Mouse (Mus musculus): ENCODE data around the gene Actl6b.

The Actl6b gene

GRCm38 (mm10) chr5:137529221-137529995, 23.9 kb upstream of the Actl6b start:
- no peak for DNase-seq

DNA sequence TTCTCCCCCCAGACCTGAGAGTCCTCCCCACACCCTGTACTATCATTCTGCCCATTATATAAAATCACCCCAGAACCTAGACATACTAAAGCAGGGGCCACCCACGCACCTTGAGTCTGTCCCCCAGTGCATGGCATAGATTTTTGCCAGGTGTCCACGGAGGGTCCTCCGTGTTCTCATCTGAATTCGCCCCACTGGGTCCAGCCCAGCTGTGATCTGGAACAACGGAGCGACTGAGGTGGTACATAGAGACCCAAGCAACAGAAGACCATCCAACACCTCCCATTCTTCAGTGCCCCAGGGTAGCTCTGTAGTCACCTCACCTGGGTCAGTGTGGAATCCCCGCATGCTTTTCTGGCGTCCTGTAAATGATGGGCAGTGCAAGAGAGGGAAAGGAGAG, 23.2 kb upstream of the Actl6b start:
- no peak for DNase-seq

DNA sequence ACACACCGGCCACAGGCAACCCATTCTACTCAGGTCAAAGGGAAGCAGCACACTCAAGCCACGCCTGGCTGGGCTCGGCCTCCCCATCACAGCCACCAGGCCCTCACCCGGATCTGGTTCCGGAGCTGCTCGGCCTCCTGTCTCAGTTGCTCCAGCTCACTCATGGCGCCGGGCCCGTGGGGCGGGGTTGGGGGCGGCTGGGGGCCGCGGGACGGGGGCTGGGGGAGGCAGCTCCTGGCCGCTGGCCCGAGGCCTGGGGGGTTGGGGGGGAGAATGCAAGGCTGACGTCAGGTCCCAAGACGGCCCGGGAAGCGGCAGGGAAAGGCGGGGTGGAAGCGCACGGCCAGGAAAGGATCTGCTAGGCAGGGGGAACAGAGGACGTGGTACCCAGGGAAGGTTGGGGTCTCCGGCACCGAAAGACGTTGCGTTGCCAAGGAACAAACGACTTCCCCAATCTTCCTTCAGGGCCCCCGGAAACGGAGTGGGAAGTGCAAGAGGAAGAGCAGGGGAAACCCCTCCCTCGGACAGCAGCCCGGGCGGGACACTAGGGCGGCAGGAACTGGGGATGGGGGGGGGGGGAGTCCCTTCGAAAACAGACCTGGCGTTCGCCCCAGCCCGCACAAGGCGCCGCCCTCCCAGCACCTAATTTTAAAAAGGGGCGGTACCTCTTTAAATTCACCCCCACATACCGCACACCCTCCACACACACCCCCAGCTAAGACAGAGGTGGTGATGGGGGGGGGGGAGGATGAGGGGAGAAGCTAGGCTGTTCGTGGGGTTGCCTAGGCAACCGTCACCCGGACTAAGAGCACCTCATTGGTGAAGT, 22.5 kb upstream of the Actl6b start:
- peak; percentile 73 for DNase-seq

DNA sequence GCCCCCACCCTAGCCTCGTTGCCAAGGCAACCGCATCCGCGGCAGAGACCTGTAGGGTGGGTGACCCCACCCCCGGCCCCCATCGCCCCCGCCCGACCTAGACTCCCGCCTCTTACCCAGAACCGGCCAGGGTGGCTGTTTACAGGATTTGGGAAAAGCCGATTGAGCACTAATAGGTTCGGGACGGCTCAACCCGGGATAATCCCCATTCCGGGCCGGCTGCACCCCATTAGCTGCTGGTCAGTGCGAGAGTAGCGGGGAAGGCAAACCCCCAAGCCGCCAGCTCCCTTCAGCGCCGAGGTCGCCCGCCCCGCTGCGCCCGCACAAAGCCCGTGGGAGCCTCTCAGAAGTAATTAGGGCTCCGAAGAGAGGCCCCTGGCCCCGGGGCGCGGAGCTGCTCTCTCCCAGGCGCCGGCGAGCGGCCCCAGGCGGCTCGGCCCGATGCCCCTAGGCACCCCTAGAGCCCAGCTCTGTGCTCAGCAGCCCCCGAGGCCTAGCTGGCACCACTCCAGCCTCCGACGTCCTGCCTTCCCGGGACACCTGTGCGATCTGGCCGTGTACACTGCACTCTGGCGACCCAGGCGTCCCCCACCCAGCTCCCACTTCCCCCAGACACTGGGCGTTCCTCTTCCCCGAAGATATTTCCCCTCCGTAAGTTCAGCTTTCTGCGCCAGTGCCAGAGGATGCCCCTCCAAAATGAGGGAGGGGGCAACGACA, 21.7 kb upstream of the Actl6b start:
- peak; percentile 81 for DNase-seq

DNA sequence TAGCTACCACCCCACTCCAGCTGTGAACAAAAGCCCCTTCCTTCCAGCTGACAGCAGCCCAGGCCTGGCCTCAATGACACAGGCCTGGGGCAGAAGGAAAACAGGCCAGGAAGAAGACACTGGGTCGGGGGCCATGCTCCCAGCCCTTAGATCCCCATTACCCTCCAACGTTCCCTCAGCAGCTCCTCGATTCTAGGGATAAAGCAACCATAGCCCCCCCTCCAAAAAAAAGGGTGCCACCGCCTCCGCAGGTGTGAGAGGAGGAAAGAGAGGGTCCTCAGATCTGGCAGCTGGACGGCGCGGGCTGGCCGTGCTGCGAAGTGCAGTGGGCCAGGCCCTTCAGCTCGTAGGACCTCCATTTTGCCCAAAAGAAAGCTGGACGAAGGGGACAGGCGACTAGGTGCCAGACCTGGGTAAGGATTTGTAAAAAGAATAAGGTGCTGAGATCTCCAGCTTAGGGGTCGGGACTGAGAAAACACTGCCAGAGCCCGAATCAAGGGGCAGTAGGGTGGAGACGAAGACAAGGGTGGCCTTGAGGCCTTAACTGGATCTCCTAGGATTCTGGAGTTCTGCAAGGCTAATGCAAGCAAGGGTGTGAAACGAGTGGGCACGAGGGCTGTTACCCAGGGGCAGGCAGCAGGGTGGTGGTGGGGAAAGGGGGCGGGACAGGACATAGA, 21.0 kb upstream of the Actl6b start:
- no peak for DNase-seq

DNA sequence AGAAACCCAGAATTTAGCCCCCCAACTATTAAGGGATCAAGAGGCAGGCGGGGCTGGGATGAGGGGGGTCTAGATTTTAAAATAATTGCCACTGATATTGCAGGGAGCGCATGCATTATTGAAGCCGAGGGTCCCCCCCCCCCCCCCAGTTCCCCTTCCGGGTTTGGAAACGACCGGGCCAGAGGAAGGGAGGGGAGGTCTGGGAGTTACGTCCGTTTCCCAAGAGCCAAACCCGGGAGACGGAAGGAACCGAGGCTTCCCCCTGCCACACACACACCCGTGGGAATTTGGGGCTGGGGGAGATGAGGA, 20.6 kb upstream of the Actl6b start:
- DNase-seq: no peak

DNA sequence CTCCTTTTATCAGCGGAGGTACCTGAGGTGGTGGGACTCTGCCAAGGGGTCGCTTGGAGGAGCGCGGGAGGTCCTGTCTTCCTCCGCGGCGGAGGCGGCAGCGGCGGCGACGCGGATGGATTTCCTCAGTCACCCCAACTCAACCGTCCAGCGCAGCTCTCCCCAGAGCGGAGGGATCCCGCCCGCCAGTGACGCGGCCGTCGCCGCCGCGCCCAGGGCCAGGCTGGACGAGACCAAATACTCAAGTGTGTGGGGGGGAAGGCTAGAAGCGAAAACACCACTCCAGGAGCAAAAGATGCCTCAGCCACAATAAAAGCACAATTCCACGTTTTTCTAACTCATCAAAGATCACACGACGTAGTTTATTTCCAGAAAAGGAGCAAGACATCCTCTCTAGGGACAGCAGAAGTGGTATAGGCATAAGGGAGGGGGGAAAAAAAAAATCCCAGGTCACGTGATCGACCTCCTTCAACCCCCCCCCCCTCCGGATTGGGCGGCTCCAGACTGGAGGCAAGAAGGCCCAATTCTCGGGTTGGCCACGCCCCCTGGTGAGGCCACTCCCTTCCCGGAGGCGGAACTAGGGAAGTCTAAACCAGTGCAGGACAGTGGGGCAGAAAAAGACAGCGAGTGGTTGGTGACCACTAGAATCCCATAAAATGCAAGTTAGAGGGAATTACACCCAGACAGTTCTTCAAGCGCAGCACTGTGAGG, 20.0 kb upstream of the Actl6b start, which contains the start of the genes Epo and Gnb2:
Gene Epo, minus strand, starts transcription at position 126 of the 711 bp plus-strand sequence.
Gene Gnb2, minus strand, starts transcription at position 394 of the 711 bp plus-strand sequence.
- peak; percentile 97 for DNase-seq

- DNase-seq: no peak
Measured at GRCm38 (mm10) chr5:137534762-137535161, 18.6 kb upstream of the Actl6b start.

DNA sequence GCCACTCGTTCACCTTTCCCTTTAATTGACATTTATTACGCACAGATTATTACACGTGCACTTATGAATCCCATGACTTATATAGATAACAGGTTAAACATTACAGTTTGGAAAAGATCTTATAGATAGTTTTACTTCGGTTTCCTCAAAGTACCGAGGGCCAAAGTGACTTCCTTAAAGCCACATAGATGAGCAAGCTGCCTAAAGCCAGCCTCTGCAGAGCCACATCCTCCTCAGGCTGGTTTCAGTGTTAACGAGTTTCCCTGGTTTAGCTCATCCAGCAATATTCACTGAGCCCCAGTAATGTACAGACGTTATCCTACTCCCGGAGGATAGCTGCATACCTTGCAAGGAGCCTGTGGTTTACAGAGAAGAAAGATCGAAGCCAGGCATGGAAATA, 18.0 kb upstream of the Actl6b start:
- DNase-seq: no peak

DNA sequence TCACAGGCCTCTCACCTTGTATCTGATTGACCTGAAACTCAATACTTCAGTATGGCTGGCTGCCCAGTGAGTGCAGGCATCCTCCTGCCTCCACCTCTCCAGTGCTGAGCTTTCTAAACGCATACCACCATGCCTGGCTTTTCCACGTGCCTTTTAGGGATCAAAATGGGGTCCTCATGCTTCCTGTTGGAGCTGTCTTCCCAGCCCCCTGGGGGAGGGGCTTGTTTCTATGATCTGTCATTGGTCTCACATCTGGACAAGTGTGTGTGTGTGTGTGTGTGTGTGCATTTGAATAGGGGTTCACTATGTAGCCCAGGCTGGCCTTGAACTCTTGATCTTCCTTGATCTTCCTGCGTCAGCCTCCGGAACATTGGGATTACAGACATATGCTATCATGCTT, 15.9 kb upstream of the Actl6b start:
- DNase-seq: no peak

DNA sequence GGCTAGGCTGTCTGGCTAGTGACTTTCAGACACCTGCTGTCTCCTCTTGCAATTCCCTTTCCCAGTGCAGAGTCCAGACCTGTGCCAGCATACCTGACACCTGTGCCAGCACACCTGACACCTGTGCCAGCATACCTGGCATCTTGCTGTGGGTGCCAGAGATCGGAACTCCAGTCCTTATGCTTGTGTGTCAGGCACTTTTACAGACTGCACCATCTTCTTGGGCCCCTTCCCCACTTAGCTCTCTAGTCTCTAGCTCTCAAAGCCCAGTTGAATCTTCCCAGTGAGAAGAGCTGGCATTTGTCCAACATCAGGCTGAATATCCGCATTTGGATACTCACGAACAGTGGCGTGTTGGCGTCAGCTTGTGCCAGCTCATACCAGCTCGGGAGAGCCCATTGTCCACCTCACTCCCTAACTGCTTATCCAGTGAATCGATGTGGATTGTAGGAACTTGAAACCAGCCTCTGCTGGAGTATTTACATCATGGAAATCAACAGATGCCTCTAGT, 14.0 kb upstream of the Actl6b start:
- DNase-seq: peak; percentile 33

DNA sequence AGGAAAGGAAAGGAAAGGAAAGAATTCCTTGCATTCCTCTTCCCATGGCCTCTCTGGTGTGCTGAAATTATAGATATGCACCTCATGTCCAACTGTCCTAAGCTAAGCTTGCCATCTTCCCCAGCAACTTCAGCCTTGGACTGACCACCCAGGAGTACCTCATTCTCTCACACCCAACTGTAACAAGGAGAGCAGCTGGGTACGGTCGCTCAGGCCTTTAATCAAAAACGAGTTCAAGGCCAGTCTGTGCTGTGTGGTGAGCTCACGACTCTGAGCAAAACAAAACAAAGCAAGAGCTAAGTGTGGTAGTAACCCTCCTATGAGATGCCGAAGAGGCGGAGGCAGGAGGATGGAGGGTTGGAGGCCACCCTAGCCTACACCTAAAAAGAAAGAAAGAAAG, 12.3 kb upstream of the Actl6b start:
- no peak for DNase-seq

- no peak for DNase-seq
Measured at GRCm38 (mm10) chr5:137541768-137542540, 11.4 kb upstream of the Actl6b start.

- DNase-seq: no peak
Measured at GRCm38 (mm10) chr5:137544926-137545325, 8.4 kb upstream of the Actl6b start.

- DNase-seq: no peak
Measured at GRCm38 (mm10) chr5:137545596-137545995, 7.7 kb upstream of the Actl6b start.

DNA sequence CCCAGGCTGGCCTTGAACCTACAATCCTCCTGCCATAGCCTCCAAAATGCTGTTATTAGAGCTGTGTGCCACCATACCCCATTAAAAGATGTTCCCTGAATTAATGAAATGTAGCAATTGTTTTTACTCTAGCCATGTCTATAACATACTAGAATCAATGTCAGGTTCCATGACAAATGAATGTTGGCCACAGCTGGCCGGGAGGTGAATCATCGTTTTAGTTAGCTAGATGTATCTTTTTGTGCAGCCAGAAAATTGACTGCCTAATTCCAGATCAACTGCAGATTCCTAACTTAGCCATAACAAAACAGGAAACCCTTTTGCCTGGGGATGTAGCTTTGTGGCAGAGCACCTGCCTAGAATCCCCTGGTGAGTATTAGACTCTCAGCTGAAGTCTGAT, 3.5 kb upstream of the Actl6b start:
- no peak for DNase-seq

DNA sequence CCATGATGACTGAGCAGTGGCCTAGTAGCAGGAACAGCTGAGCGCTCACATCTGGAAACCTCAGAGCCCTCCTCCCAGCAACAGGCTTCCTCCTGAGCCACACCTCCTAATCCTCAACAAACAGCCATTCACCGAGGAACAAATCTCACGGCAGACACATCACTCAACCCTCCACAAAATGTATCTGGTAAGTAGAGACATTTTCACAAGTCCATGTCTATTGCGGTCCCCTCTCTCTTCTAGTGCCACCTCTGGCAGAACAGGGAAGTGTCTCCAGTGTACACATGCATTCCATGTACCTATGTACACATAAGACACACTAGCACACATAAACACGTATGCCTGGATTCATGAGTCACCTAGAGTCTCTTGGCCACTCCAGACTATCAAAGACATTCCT, 2.2 kb upstream of the Actl6b start:
- no peak for DNase-seq

DNA sequence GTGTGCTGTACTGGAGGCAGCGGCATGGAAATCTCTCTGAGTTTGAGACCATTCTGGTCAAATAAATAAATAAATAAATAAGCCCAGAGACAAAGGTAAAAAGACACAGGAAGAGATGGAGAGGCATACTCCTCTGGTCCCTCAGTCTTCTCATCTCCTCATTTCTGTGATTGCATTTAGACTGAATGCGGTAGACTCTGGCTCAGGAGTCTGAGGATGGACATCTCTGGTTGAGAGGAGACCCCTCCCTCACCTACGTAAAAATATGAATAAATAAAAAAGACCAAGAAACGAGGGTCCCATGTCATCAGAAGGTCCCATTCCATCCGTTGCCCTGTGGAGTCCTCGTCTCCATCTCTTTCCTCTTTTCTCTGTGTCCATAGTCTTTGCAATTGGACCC, 317 bp upstream of the Actl6b start:
- DNase-seq: no peak

GRCm38 (mm10) chr5:137553898-137554297, 581 bp downstream of the Actl6b start:
- no peak for DNase-seq

- no peak for DNase-seq
Measured at GRCm38 (mm10) chr5:137561556-137561955, 8.2 kb downstream of the Actl6b start.

DNA sequence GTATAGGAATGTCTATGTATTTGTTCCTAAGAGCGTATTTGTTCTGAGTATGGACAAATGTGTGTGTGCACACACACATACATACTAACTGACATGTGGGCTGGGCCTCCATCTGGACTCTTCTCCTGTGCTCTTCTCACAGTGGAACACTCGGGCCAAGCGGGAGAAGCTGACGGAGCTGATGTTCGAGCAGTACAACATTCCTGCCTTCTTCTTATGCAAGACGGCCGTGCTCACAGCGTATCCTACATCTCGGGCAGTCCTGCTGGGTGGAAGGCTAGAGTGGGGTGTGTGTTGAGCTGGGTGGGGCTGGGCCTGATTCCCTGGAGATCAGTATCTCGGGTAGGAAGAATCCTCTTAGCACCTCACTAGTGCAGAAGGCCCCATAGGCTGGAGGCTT, 9.6 kb downstream of the Actl6b start:
- DNase-seq: no peak
